Mouse (Mus musculus): Measurements from ENCODE around the gene Kif13a.

The Kif13a gene

GRCm38 (mm10) chr13:46929719-46930658, at the start of gene Kif13a:
TSS of gene Kif13a (minus strand) at chr13:46929867.
- peak; percentile 92 for DNase-seq (ENCODE audit: low read depth, low spot score)

- DNase-seq (ENCODE audit: low read depth, low spot score) = no peak
These were observed 46.9 kb upstream of the Kif13a start for GRCm38 (mm10) chr13:46976532-46976931.

GRCm38 (mm10) chr13:46975930-46976329, 46.3 kb upstream of the Kif13a start:
- DNase-seq (ENCODE audit: low read depth, low spot score) = no peak

GRCm38 (mm10) chr13:46975031-46975551, 45.4 kb upstream of the Kif13a start:
- DNase-seq (ENCODE audit: low read depth, low spot score) = peak; percentile 64

GRCm38 (mm10) chr13:46970286-46970945, 40.7 kb upstream of the Kif13a start:
- no peak for DNase-seq (ENCODE audit: low read depth, low spot score)

GRCm38 (mm10) chr13:46968626-46969025, 39.0 kb upstream of the Kif13a start:
- no peak for DNase-seq (ENCODE audit: low read depth, low spot score)

GRCm38 (mm10) chr13:46967308-46967707, 37.6 kb upstream of the Kif13a start:
- DNase-seq (ENCODE audit: low read depth, low spot score) = no peak

- peak; percentile 56 for DNase-seq (ENCODE audit: low read depth, low spot score)
These were observed 31.3 kb upstream of the Kif13a start for GRCm38 (mm10) chr13:46960878-46961474.

GRCm38 (mm10) chr13:46959139-46959538, 29.5 kb upstream of the Kif13a start:
- DNase-seq (ENCODE audit: low read depth, low spot score) = no peak

GRCm38 (mm10) chr13:46951212-46951611, 21.5 kb upstream of the Kif13a start:
- no peak for DNase-seq (ENCODE audit: low read depth, low spot score)

GRCm38 (mm10) chr13:46949741-46950140, 20.1 kb upstream of the Kif13a start:
- DNase-seq (ENCODE audit: low read depth, low spot score) = no peak

- DNase-seq (ENCODE audit: low read depth, low spot score) = no peak
These were observed 18.4 kb upstream of the Kif13a start for GRCm38 (mm10) chr13:46948027-46948426.

GRCm38 (mm10) chr13:46946041-46946440, 16.4 kb upstream of the Kif13a start:
- DNase-seq (ENCODE audit: low read depth, low spot score) = no peak

GRCm38 (mm10) chr13:46945256-46945655, 15.6 kb upstream of the Kif13a start:
- no peak for DNase-seq (ENCODE audit: low read depth, low spot score)

- DNase-seq (ENCODE audit: low read depth, low spot score) = no peak
These were observed 13.6 kb upstream of the Kif13a start for GRCm38 (mm10) chr13:46943294-46943693.

GRCm38 (mm10) chr13:46934116-46934515, 4.4 kb upstream of the Kif13a start:
- no peak for DNase-seq (ENCODE audit: low read depth, low spot score)

GRCm38 (mm10) chr13:46932846-46933245, 3.2 kb upstream of the Kif13a start:
- DNase-seq (ENCODE audit: low read depth, low spot score) = no peak

GRCm38 (mm10) chr13:46932049-46932448, 2.4 kb upstream of the Kif13a start:
- DNase-seq (ENCODE audit: low read depth, low spot score) = no peak

GRCm38 (mm10) chr13:46930659-46931046, 986 bp upstream of the Kif13a start:
- peak; percentile 27 for DNase-seq (ENCODE audit: low read depth, low spot score)

- DNase-seq (ENCODE audit: low read depth, low spot score) = peak; percentile 69
These were observed 541 bp downstream of the Kif13a start for GRCm38 (mm10) chr13:46928961-46929691.

- DNase-seq (ENCODE audit: low read depth, low spot score) = no peak
These were observed 1.3 kb downstream of the Kif13a start for GRCm38 (mm10) chr13:46928404-46928803.

Measured in mesoderm, embryonic 11.5 days (tissue).